Mouse (Mus musculus): ENCODE data around the gene Kcna10. TPM values are rescaled to one million over a fixed set of nuclear protein-coding genes. Genes with fewer than 3 reads are reported as not detected.

The Kcna10 gene
- under 1 TPM in 3 of 4 experiments, not detected in 1; 0.16 to 0.65 (median 0.61) TPM for total RNA-seq (2022)

- no peak for DNase-seq (ENCODE audit: low spot score in 2 of 2)
These were observed at the start of gene Kcna10 for GRCm38 (mm10) chr3:107182756-107183155. Gene Kcna10 (plus strand): TSS chr3:107183056.

- DNase-seq (ENCODE audit: low spot score in 2 of 2) = no peak
These were observed 48.4 kb upstream of the Kcna10 start for GRCm38 (mm10) chr3:107134457-107134856.

- DNase-seq (ENCODE audit: low spot score in 2 of 2) = no peak
These were observed 35.7 kb upstream of the Kcna10 start for GRCm38 (mm10) chr3:107147126-107147525.

- no peak for DNase-seq (ENCODE audit: low spot score in 2 of 2)
These were observed 33.9 kb upstream of the Kcna10 start for GRCm38 (mm10) chr3:107149006-107149405.

GRCm38 (mm10) chr3:107150469-107150868 is 32.4 kb upstream of the Kcna10 start:
- no peak for DNase-seq (ENCODE audit: low spot score in 2 of 2)

GRCm38 (mm10) chr3:107150872-107151540 is 31.9 kb upstream of the Kcna10 start:
- DNase-seq (ENCODE audit: low spot score in 2 of 2) = no peak

- DNase-seq (ENCODE audit: low spot score in 2 of 2) = no peak
These were observed 28.8 kb upstream of the Kcna10 start for GRCm38 (mm10) chr3:107153772-107154655.

GRCm38 (mm10) chr3:107158856-107159255 is 24.0 kb upstream of the Kcna10 start:
- no peak for DNase-seq (ENCODE audit: low spot score in 2 of 2)

- DNase-seq (ENCODE audit: low spot score in 2 of 2) = no peak
These were observed 23.4 kb upstream of the Kcna10 start for GRCm38 (mm10) chr3:107159418-107159817.

- peak; percentile 39 to 56 for DNase-seq (ENCODE audit: low spot score in 2 of 2)
These were observed 23.0 kb upstream of the Kcna10 start for GRCm38 (mm10) chr3:107159859-107160324.

- DNase-seq (ENCODE audit: low spot score in 2 of 2) = no peak
These were observed 20.1 kb upstream of the Kcna10 start for GRCm38 (mm10) chr3:107162741-107163140.

GRCm38 (mm10) chr3:107169552-107169951 is 13.3 kb upstream of the Kcna10 start:
- no peak for DNase-seq (ENCODE audit: low spot score in 2 of 2)

- DNase-seq (ENCODE audit: low spot score in 2 of 2) = no peak
These were observed 10.9 kb upstream of the Kcna10 start for GRCm38 (mm10) chr3:107171964-107172363.

- DNase-seq (ENCODE audit: low spot score in 2 of 2) = no peak
These were observed 10.3 kb upstream of the Kcna10 start for GRCm38 (mm10) chr3:107172556-107172955.

GRCm38 (mm10) chr3:107175486-107175885 is 7.4 kb upstream of the Kcna10 start:
- no peak for DNase-seq (ENCODE audit: low spot score in 2 of 2)

GRCm38 (mm10) chr3:107176501-107176900 is 6.4 kb upstream of the Kcna10 start:
- no peak for DNase-seq (ENCODE audit: low spot score in 2 of 2)

- no peak for DNase-seq (ENCODE audit: low spot score in 2 of 2)
These were observed 2.0 kb upstream of the Kcna10 start for GRCm38 (mm10) chr3:107180860-107181259.

- DNase-seq (ENCODE audit: low spot score in 2 of 2) = no peak
These were observed 322 bp downstream of the Kcna10 start for GRCm38 (mm10) chr3:107183178-107183577.

- no peak for DNase-seq (ENCODE audit: low spot score in 2 of 2)
These were observed 2.7 kb downstream of the Kcna10 start for GRCm38 (mm10) chr3:107185597-107185996.

- no peak for DNase-seq (ENCODE audit: low spot score in 2 of 2)
These were observed 4.2 kb downstream of the Kcna10 start for GRCm38 (mm10) chr3:107187022-107187421.

- peak; percentile 39 to 48 for DNase-seq (ENCODE audit: low spot score in 2 of 2)
These were observed 5.5 kb downstream of the Kcna10 start for GRCm38 (mm10) chr3:107188226-107188899.

Measured in left cerebral cortex, adult 8-10 months (tissue).